Mouse (Mus musculus) testis, adult 2 months (tissue): ENCODE data around the gene Doc2g.

Experiments used
- CTCF ChIP-seq: fragments of 200-500 bp; IDR thresholded peaks from 2 replicates; pipeline ENCODE4 v1.5.1; 2012; ENCODE audit warnings: low read depth, mild to moderate bottlenecking, inconsistent platforms, low read length, moderate library complexity; ENCODE audit not compliant: control insufficient read depth, insufficient read depth, insufficient replicate concordance
- POLR2A ChIP-seq: fragments of 200-500 bp; IDR thresholded peaks from 2 replicates; pipeline ENCODE4 v1.6.1; 2012; ENCODE audit warnings: low read depth, mild to moderate bottlenecking, inconsistent platforms, low read length, moderate library complexity; ENCODE audit not compliant: control insufficient read depth

DNA sequence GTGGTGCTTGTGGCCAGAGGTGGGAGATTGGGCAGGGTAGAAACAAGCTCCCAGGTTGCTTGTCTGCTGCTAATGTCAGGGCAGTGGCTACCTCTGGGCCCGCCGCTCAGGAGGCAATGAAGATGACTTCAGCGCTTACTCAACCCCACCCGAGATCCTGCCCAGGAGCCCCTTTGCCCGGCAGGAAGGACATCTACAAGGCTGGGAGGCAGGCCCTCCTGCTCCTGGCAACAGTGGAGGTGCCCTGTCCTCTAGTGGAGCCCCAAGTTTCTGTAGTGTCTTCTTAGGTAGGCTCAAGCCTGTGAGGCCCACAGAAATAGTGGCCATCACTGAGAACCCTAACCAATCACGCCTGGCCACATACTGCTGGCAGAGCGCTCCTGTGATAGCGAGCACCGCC is 2.0 kb downstream of the Doc2g start:
- TF ChIP-seq CTCF, result no peak
- no peak for TF ChIP-seq POLR2A
